Mouse (Mus musculus): ENCODE results near the gene Cpa1. TPM values are rescaled to one million over a fixed set of nuclear protein-coding genes. Genes with fewer than 3 reads are reported as not detected.

Gene Cpa1
- polyA plus RNA-seq, 1 experiment from 2014 or later: 0.63 TPM

Other genes with a start within 250 kb of the Cpa1 start
- 66.7 and 68.4 TPM in 2 replicates for gene Zc3hc1, start 248.2 kb upstream of the Cpa1 start, polyA plus RNA-seq (2015; fragmentation: Nextera tagmentation; extraction: Ambion mirVana)
- 35.2 and 35.6 TPM in 2 replicates for gene Klhdc10, start 237.3 kb upstream of the Cpa1 start, polyA plus RNA-seq (2015; fragmentation: Nextera tagmentation; extraction: Ambion mirVana)
- 42.0 and 42.1 TPM in 2 replicates for gene Tmem209, start 129.4 kb upstream of the Cpa1 start, polyA plus RNA-seq (2015; fragmentation: Nextera tagmentation; extraction: Ambion mirVana)
- gene Ssmem1, start 129.4 kb upstream of the Cpa1 start, polyA plus RNA-seq (2015; fragmentation: Nextera tagmentation; extraction: Ambion mirVana): 0.31 TPM in 1 of 2 replicates, not detected in the other
- 7.1 and 8.5 TPM in 2 replicates for gene Cpa2, start 97.6 kb upstream of the Cpa1 start, polyA plus RNA-seq (2015; fragmentation: Nextera tagmentation; extraction: Ambion mirVana)
- 2.4 and 2.5 TPM in 2 replicates for gene Cpa4, start 70.8 kb upstream of the Cpa1 start, polyA plus RNA-seq (2015; fragmentation: Nextera tagmentation; extraction: Ambion mirVana)
- 0.10 TPM in 1 of 2 replicates, not detected in the other for gene Cpa5, start 28.2 kb upstream of the Cpa1 start, polyA plus RNA-seq (2015; fragmentation: Nextera tagmentation; extraction: Ambion mirVana)
- gene Cep41, start 54.5 kb downstream of the Cpa1 start, polyA plus RNA-seq (2015; fragmentation: Nextera tagmentation; extraction: Ambion mirVana): 15.5 and 17.1 TPM in 2 replicates
- gene Mest, start 84.3 kb downstream of the Cpa1 start, polyA plus RNA-seq (2015; fragmentation: Nextera tagmentation; extraction: Ambion mirVana): 409 and 424 TPM in 2 replicates